Mouse (Mus musculus): ENCODE results near the gene Rprd1b.

DNA sequence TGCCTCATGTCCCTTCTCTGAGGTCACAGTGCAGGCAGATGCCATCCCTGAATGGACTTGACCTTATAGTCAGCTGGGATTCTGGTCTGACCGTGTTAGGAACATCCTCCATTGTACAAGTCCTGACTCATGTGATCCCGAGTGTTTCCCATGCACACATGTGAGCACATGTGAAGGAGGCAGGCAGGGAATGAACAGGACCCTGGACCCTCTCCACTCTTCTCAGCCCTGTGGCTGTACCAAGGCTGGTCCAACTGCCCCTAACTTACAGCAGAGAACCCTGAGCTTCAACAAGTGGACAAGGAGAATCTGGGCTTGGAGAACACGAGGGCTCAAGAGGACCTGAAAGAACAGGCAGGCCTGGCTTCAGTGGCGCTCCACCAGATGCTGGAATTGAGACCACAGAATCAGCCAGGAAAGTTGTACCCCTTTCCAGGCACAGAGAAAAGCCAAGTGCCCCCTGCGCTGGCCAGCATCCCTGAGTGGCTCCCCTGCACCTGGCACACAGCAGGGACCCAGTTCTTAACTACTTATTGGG, 117.3 kb downstream of the Rprd1b start:
- no peak for TF ChIP-seq POLR2A (IDR thresholded peaks at IDR 0.05; ENCODE audit: borderline replicate concordance, extremely low read depth, low read depth, low read length)
- no peak for TF ChIP-seq CTCF (IDR thresholded peaks at IDR 0.05; ENCODE audit: insufficient read depth, low read length)

Measured in lung, adult 2 months (tissue).